Mouse (Mus musculus) heart, adult 2 months (tissue): ENCODE results near the gene Prnd.

Experiments
- CTCF ChIP-seq: fragments of 200-600 bp; IDR thresholded peaks from 2 replicates; pipeline ENCODE4 v1.8.1; 2022; ENCODE audit warnings: antibody characterized with exemption, mild to moderate bottlenecking, moderate library complexity
- EP300 ChIP-seq: fragments of 200-500 bp; IDR thresholded peaks from 2 replicates; pipeline ENCODE4 v1.6.1; 2011; ENCODE audit warnings: low read depth, low read length, control low read depth; ENCODE audit not compliant: insufficient read depth
- POLR2A ChIP-seq: fragments of 200-500 bp; IDR thresholded peaks from 2 replicates; pipeline ENCODE4 v1.6.1; 2011; ENCODE audit warnings: mild to moderate bottlenecking, low read depth, low read length, control low read depth; ENCODE audit not compliant: insufficient read depth

- TF ChIP-seq CTCF (no peak), EP300 (no peak), POLR2A (no peak)
These were observed 54.8 kb downstream of the Prnd start for GRCm38 (mm10) chr2:132005445-132005844.
